Mouse (Mus musculus) heart, embryonic 13.5 days (tissue): ENCODE measurements around the gene Ubr4. TPM values are rescaled to one million over a fixed set of nuclear protein-coding genes. Genes with fewer than 3 reads are reported as not detected.

ENCODE experiments used
- microRNA-seq: library from miRNA; unstranded; fragments of <30 nt; microRNA quantifications from one replicate; pipeline ENCODE4, GENCODE M21; 2016
- polyA plus RNA-seq: library from polyadenylated mRNA; unstranded; fragments of >200 nt; fragmentation: Nextera tagmentation; extraction: Ambion mirVana; gene quantifications from 2 replicates; pipeline ENCODE4 v1.2.1, GENCODE M21; 2015

Ubr4 gene
- polyA plus RNA-seq, 1 experiment from 2014 or later = 53.4 TPM

Small RNA genes within 50 kb of the gene (microRNA-seq; reads per million reads assigned to microRNA genes)
- gene Gm24245 (3.5 reads per million, percentile 14 among the genes with 10 or more reads in this experiment), gene Gm25732 (not detected)

Other genes starting within 250 kb of the Ubr4 start
- 572 and 667 TPM in 2 replicates for gene Minos1, start 221.5 kb upstream of the Ubr4 start, polyA plus RNA-seq
- 376 and 386 TPM in 2 replicates for gene Capzb, start 159.7 kb upstream of the Ubr4 start, polyA plus RNA-seq
- gene Pqlc2, start 41.9 kb upstream of the Ubr4 start, polyA plus RNA-seq = 8.8 and 10.2 TPM in 2 replicates
- gene Akr7a5, start 41.9 kb upstream of the Ubr4 start, polyA plus RNA-seq = 65.3 and 66.3 TPM in 2 replicates
- gene Mrto4, start within 50 bp of the Ubr4 start, polyA plus RNA-seq = 77.9 and 91.9 TPM in 2 replicates
- 39.6 and 41.0 TPM in 2 replicates for gene Emc1, start within 50 bp of the Ubr4 start, polyA plus RNA-seq
- gene Iffo2, start 177.9 kb downstream of the Ubr4 start, polyA plus RNA-seq = 2.8 and 3.2 TPM in 2 replicates